Mouse (Mus musculus) right cerebral cortex, postnatal 10 days (tissue): ENCODE results near the gene Fabp3.
A peak's percentile ranks its signal among the peaks of the same experiment; 100 is the strongest.

ENCODE experiments used
- DNase-seq, 2 experiments: peaks; one replicate each; pipeline ENCODE4 v3.0.0; 2021; ENCODE audit warnings: low spot score in 2 of 2

The Fabp3 gene

DNA sequence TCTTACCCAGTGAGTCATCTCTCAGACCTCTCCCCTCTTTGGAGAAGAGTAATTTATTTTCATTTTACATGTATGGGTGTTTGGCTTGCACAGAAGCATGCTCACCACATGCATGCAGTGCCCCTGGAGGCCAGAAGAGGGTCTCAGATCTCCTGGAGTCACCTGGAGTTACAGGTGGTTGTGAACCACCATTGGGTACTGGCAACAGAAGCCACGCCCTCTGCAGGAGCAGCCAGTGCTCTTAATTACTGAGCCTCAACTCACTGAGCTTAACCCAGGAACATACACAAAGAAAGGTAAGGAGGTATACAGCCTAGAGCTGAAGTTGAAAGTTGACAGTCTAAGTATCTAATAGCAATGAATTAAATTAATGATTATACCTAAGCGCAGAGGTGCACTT is 17.1 kb downstream of the Fabp3 start:
- DNase-seq: no peak

DNA sequence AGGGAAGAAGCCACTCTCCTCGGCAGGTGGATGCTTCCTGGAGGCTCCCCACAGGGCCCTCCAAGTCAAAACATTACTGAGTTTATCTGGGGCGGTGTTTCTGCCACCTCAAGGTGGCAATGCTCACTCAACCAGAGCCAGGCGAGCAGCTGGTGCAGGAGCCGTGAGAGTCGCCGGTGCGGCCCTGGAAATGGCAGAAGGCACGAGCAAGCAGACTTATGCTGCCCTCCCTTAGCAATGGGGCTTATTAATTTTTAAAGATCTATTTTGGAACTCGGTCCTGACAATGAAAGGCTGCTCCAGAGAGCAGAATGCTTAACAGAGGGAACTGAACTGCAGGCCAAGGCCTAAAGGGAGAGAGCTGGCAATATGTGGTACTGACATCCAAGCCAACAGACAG is 19.0 kb downstream of the Fabp3 start:
- DNase-seq: no peak

DNA sequence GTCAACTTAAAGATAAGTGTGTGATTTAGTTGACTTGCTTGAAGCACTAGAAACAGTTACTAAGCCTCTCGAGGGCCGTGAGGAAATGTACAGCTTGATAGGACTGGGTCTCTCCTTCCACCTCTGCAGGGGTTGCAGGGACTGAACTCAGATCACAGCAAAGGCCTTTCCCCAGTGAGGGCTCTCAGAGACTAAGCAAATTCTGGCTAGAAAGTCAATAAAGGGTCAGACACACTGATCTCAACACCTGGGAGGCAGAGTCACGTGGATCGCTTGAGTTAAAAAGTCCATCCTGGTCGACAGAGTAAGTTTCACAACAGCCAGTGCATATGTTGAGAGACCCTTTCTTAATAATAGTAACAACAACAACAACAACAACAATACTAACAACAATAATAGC is 27.5 kb downstream of the Fabp3 start:
- no peak for DNase-seq

DNA sequence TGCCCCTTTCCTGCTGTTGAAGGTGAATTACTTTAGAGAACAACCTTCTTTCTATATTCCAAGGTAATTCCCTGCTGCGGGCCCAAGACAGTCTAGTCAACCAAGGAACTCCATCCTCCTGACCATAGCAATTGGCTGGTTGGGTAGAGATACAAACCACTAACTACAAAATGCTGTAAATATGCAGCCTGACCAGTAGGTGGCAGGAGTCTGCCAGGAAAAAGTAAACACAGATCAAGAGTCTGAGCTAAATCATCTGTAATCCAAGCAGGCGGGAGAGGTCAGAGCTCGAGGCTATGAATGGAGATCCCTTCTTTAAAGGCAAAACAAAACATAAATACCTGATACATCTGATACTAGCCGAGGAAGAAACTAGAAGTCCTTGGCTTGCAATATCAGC is 33.3 kb downstream of the Fabp3 start:
- DNase-seq: peak; percentile 41 to 63

DNA sequence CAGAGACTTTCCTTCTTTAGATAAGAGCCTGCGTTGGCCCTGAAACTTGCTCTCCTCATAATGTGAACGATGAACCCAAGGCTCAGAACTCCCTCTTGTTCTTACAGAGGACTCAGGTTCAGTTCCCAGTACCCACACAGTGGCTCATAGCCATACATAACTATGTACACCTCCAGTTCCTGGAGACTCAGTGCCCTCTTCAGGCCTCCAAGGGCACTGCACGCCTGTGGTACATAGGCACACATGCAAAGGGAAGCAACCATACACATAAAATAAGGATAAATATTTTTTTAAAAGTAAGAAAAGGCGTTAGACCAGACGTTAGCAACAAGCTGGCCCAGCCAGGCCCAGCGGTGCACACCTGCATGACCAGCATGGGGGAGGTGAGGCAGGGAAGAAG is 41.3 kb downstream of the Fabp3 start:
- DNase-seq: no peak

DNA sequence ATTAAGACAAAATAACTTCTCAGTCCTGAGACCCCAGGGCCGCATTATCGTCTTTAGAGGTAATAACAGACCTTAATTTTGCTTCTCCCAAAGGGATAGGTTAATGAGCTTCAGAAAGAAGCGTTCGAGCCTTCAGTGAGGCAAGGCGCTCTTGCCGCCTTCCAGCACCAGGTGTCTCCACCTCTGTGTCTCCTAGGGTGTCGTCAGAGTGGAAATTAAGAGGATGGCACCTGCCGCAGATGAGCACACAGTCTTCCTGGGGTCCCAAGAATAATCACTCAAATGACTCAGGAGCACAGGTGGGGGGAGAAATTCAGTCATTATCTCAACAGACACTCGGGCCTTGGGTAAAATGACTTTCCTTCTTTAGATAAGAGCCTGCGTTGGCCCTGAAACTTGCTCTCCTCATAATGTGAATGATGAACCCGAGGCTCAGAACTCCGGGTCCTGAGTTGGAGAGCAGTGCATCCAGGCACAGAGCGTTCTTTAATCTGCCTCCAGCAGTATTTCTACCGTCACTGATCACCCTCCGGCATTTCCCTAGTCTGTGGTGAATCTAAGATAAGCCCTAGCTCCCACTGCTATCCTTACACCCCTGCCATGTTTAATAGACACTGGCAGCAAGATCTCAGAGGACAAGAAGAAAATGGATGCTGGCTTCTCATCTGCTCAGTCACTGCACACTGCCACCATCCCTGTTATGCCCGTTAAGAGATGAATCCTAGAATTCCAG is 42.5 kb downstream of the Fabp3 start:
- no peak for DNase-seq

DNA sequence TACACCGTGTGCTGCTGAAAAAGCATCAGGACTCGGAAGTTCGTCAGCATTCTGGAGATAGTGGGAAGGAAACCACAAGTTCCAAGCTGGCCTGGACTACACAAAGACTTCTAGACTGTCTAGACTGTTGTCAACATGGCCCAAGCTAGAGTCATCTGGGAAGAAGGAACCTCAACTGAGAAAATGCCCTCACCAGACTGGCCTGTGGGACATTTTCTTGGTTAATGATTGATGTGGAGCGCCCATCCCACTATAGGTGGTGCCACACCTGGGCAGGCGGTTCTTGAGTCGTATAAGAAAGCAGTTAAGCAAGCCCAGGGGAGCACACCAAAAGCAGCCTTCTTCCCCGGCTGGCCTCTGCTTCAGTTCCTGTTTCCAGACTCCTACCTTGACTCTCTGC is 44.2 kb downstream of the Fabp3 start:
- no peak for DNase-seq

DNA sequence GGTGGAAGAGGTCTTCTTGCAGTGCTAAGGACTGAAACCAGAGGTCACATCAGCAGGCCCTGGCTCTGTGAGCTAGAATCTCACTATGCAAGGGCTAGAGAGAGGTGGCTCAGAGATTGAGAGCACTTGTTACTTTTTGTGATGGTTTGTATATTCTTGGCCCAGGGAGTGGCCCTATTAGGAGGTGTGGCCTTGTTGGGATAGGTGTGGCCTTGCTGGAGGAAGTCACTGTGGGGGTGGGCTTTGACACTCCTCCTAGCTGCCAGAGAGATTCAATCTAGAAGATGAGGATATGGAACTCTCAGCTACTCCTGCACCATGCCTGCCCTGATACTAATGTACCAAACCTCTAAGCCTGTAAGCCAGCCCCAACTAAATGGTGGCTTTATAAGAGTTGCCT is 49.6 kb downstream of the Fabp3 start:
- no peak for DNase-seq

DNA sequence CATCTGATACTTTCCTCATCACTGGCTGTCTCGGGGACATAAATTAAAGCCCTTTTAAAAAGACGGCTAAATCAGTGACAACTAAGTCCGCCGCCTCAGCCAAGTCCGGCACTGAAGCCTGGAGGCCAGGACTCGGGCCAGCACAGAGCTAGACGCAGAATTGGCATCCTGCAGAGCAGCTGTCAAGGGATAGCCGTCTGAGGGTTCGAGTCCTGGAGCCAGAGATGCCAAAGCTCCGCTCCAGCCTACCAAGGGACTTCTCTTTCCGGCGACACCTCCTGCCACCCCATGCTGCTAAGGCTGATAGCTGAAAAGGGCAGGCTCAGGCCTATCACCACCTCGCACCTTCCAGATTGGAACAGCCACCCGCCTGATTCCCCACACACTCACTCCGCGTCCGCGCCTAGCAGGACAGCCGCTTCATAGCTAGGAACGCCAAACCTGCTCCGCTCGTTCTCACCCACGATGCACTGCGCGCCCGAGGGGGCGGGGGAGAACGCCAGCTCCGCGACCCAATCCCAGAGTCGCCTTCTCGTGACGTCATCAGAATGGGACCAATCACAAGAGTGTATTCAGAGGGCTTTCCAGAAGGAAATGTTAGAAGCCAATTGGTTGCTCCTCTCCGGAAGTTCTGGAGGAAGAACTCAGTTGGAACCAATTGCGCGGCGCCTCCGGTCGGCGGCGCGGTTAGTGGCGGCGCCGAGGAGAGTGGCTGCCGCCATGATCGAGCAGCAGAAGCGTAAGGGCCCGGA is 51.3 kb downstream of the Fabp3 start, which contains the start of the genes Zcchc17 and Snrnp40:
TSS of gene Zcchc17 (minus strand) at position 458 of the 752 bp plus-strand sequence.
TSS of gene Snrnp40 (plus strand) at position 647 of the 752 bp plus-strand sequence.
- DNase-seq: peak; percentile 100

DNA sequence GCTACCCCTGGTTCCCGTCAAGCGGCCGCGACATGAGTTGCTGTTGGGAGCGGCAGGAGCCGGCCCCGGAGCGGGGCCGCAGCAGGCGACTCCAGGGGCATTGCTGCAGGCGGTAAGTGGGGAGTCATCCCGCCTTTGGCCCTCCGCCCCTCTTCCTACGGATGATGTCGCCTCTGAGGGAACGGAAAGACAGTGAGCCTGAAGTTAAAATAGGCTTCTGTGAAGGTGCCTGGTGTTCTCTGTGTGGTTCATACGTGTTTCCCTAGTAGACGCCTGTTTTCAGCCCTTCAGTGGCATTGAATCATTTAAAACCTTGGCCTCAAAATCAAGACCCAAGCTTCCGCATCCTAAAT is 51.8 kb downstream of the Fabp3 start:
- DNase-seq: no peak
